Mouse (Mus musculus): ENCODE results near the gene Mtmr2. TPM values are rescaled to one million over a fixed set of nuclear protein-coding genes. Genes with fewer than 3 reads are reported as not detected.

The Mtmr2 gene
- polyA plus RNA-seq (2017; shearing (Covaris generic)), result 10 to 100 TPM; 41.3 to 41.7 TPM

GRCm38 (mm10) chr9:13748404-13748797 lies at the start of gene Mtmr2:
TSS of gene Mtmr2 (plus strand) at chr9:13748410.

GRCm38 (mm10) chr9:13826832-13827405 lies 78.7 kb downstream of the Mtmr2 start, which contains the start of gene Cep57:
TSS of gene Cep57 (minus strand) at chr9:13827107.

GRCm38 (mm10) chr9:13827406-13828086 lies 79.3 kb downstream of the Mtmr2 start, which contains the start of gene Fam76b:
TSS of gene Fam76b (plus strand) at chr9:13827716.

Other genes starting within 250 kb of the Mtmr2 start
- gene Cep57, start 78.7 kb downstream of the Mtmr2 start, polyA plus RNA-seq (2017; shearing (Covaris generic)), result 10 to 100 TPM; 50.1 to 55.5 TPM
- 10 to 100 TPM; 47.7 to 53.4 TPM for gene Fam76b, start 79.3 kb downstream of the Mtmr2 start, polyA plus RNA-seq (2017; shearing (Covaris generic))